ENCODE assay signal across 8 mouse cellular contexts in genomic region chr7:27325697-27326096, GRCm38 (mm10). TPM values are rescaled to one million over a fixed set of nuclear protein-coding genes. Genes with fewer than 3 reads are reported as not detected.
DNase-seq lines count a peak whose midpoint lies in the region; ATAC-seq and TF ChIP-seq lines count a peak whose summit lies in the region.

No protein-coding gene starts in this region.

- peaks cover 53% of the 10 kb centered on the region for H3K27me3 ChIP-seq in embryonic facial prominence, embryonic 14.5 days (replicated peaks; ENCODE audit: control insufficient read depth, insufficient read depth, low read length)
- peaks cover 89% of the 10 kb centered on the region for H3K27me3 ChIP-seq in heart, embryonic 15.5 days
- H3K27me3 ChIP-seq in kidney, postnatal 0 days (ENCODE audit: insufficient read depth, low read length): no peaks in the 10 kb centered on the region; the same call in 1 of the 2 replicates
- peaks cover 5% of the 10 kb centered on the region for H3K27me3 ChIP-seq in stomach, embryonic 16.5 days (ENCODE audit: control insufficient read depth, insufficient read depth, low read length)

- peak overlapping the region; percentile 34 for H3K4me3 ChIP-seq in bone marrow macrophage, adult 2 months (ENCODE audit: insufficient read depth, low read length)
- H3K4me3 ChIP-seq in embryonic facial prominence, embryonic 14.5 days (ENCODE audit: low read depth, low read length): peak overlapping the region; percentile 31
- peak overlapping the region; percentile 25 for H3K4me3 ChIP-seq in heart, embryonic 15.5 days
- H3K4me3 ChIP-seq in kidney, postnatal 0 days (replicated peaks; ENCODE audit: low read depth, low read length): peak overlapping the region; percentile 18; the same call in 1 of the 2 replicates
- H3K4me3 ChIP-seq in stomach, embryonic 16.5 days (replicated peaks; ENCODE audit: low read length): peak overlapping the region; percentile 32

- TF ChIP-seq POLR2A in bone marrow macrophage, adult 2 months (IDR thresholded peaks at IDR 0.05; ENCODE audit: borderline replicate concordance, low read depth, low read length): no peak

- DNase-seq in embryonic facial prominence, embryonic 14.5 days (ENCODE audit: low spot score): peak; percentile 58
- peak; percentile 90 for DNase-seq in kidney, postnatal 0 days (ENCODE audit: low spot score)
- peak; percentile 92 for DNase-seq in lung, postnatal 36 days
- no peak for DNase-seq in B cell, adult 2 months

- no peaks in the 10 kb centered on the region for H3K9me3 ChIP-seq in embryonic facial prominence, embryonic 14.5 days (ENCODE audit: control insufficient read depth, low read length)
- no peaks in the 10 kb centered on the region for H3K9me3 ChIP-seq in heart, embryonic 15.5 days (replicated peaks)
- H3K9me3 ChIP-seq in kidney, postnatal 0 days (replicated peaks; ENCODE audit: low read length): no peaks in the 10 kb centered on the region
- no peaks in the 10 kb centered on the region for H3K9me3 ChIP-seq in stomach, embryonic 16.5 days (replicated peaks; ENCODE audit: control insufficient read depth, low read length)

- TF ChIP-seq CTCF in bone marrow macrophage, adult 2 months (IDR thresholded peaks at IDR 0.05; ENCODE audit: low read depth, low read length): no peak
- no peak for TF ChIP-seq CTCF in kidney, postnatal 0 days (IDR thresholded peaks at IDR 0.05; ENCODE audit: low read depth)

- H3K27ac ChIP-seq in bone marrow macrophage, adult 2 months (ENCODE audit: insufficient read depth, low read depth, low read length): no peak overlapping the region
- H3K27ac ChIP-seq in embryonic facial prominence, embryonic 14.5 days (replicated peaks; ENCODE audit: low read depth, low read length): no peak overlapping the region
- no peak overlapping the region for H3K27ac ChIP-seq in heart, embryonic 15.5 days
- no peak overlapping the region for H3K27ac ChIP-seq in kidney, postnatal 0 days
- peak overlapping the region; percentile 19; the same call in 1 of the 2 replicates for H3K27ac ChIP-seq in stomach, embryonic 16.5 days (ENCODE audit: low read length)

- WGBS in embryonic facial prominence, embryonic 14.5 days: 3% methylated on average over 24 of the region's 24 CpGs
- WGBS in heart, embryonic 15.5 days: 7% methylated on average over 24 of the region's 24 CpGs
- WGBS in kidney, postnatal 0 days: 3% methylated on average over 24 of the region's 24 CpGs
- WGBS in stomach, embryonic 16.5 days: 22% methylated on average over 24 of the region's 24 CpGs

- no peak for ATAC-seq in embryonic facial prominence, embryonic 14.5 days (ENCODE audit: low read depth)
- 0 out of 2 replicates have a peak, but pooled peaks have one; percentile 15 for ATAC-seq in heart, embryonic 15.5 days (replicated peaks; ENCODE audit: insufficient number of reproducible peaks, insufficient read depth, low FRiP score, low read depth)
- ATAC-seq in kidney, postnatal 0 days (replicated peaks; ENCODE audit: low FRiP score, low read depth): peak; percentile 57
- ATAC-seq in stomach, embryonic 16.5 days (ENCODE audit: insufficient read depth, low FRiP score): peak; percentile 59
- ATAC-seq in erythroid progenitor cell, adult 5-6 weeks (replicated peaks; ENCODE audit: low FRiP score, poor library complexity, severe bottlenecking): no peak

- peak overlapping the region; percentile 52 for H3K9ac ChIP-seq in embryonic facial prominence, embryonic 14.5 days (ENCODE audit: low read depth, low read length)
- H3K9ac ChIP-seq in heart, embryonic 15.5 days: no peak overlapping the region
- peak overlapping the region; percentile 40; the same call in 1 of the 2 replicates for H3K9ac ChIP-seq in kidney, postnatal 0 days (ENCODE audit: low read depth, low read length)
- H3K9ac ChIP-seq in stomach, embryonic 16.5 days (ENCODE audit: low read length): peak overlapping the region; percentile 48; the same call in 1 of the 2 replicates

- peaks cover 13% of the 10 kb centered on the region for H3K4me1 ChIP-seq in bone marrow macrophage, adult 2 months (ENCODE audit: control insufficient read depth, insufficient read depth, low read length)
- H3K4me1 ChIP-seq in embryonic facial prominence, embryonic 14.5 days (ENCODE audit: control insufficient read depth, insufficient read depth, low read length): peaks cover 19% of the 10 kb centered on the region; the same call in 1 of the 2 replicates
- peaks cover 30% of the 10 kb centered on the region for H3K4me1 ChIP-seq in heart, embryonic 15.5 days (replicated peaks)
- H3K4me1 ChIP-seq in kidney, postnatal 0 days (replicated peaks; ENCODE audit: insufficient read depth, low read length): peaks cover 16% of the 10 kb centered on the region
- peaks cover 24% of the 10 kb centered on the region for H3K4me1 ChIP-seq in stomach, embryonic 16.5 days (ENCODE audit: control insufficient read depth, insufficient read depth, low read length)

- peak overlapping the region; percentile 49 for H3K4me2 ChIP-seq in embryonic facial prominence, embryonic 14.5 days (ENCODE audit: low read depth, low read length)
- peak overlapping the region; percentile 56 for H3K4me2 ChIP-seq in heart, embryonic 15.5 days
- H3K4me2 ChIP-seq in kidney, postnatal 0 days (ENCODE audit: low read length): peak overlapping the region; percentile 53
- peak overlapping the region; percentile 48 for H3K4me2 ChIP-seq in stomach, embryonic 16.5 days (ENCODE audit: low read depth, low read length)

- peaks cover 23% of the 10 kb centered on the region for H3K36me3 ChIP-seq in embryonic facial prominence, embryonic 14.5 days (ENCODE audit: control insufficient read depth, insufficient read depth, low read length)
- no peaks in the 10 kb centered on the region for H3K36me3 ChIP-seq in heart, embryonic 15.5 days
- no peaks in the 10 kb centered on the region for H3K36me3 ChIP-seq in kidney, postnatal 0 days (ENCODE audit: insufficient read depth, low read length)
- H3K36me3 ChIP-seq in stomach, embryonic 16.5 days (ENCODE audit: control insufficient read depth, insufficient read depth, low read length): peaks cover 17% of the 10 kb centered on the region

RNA-seq across cellular contexts. Expression of gene Ltbp4, which starts 11.8 kb away (rescaled TPM):
- polyA plus RNA-seq in bone marrow macrophage, adult 2 months (2012; ENCODE audit: insufficient read depth, insufficient read length, missing spikeins): 0.84 TPM in 1 of 2 replicates, not detected in the other
- polyA plus RNA-seq in embryonic facial prominence, embryonic 14.5 days (2014; fragmentation: Nextera tagmentation; extraction: Ambion mirVana): 74.2 and 74.8 TPM in 2 replicates
- 61.7 and 99.9 TPM in 2 replicates for polyA plus RNA-seq in heart, embryonic 15.5 days (2015; fragmentation: Nextera tagmentation; extraction: Ambion mirVana)
- 41.7 and 43.8 TPM in 2 replicates for polyA plus RNA-seq in kidney, postnatal 0 days (2015; fragmentation: Nextera tagmentation; extraction: Ambion mirVana)
- polyA plus RNA-seq in stomach, embryonic 16.5 days (2015; fragmentation: Nextera tagmentation; extraction: Ambion mirVana): 170 and 202 TPM in 2 replicates
- total RNA-seq in erythroid progenitor cell, adult 5-6 weeks (2015; ENCODE audit: low replicate concordance): not detected in 2 replicates
- total RNA-seq in erythroid progenitor cell, adult 5-6 weeks (2017; ENCODE audit: low replicate concordance): 0.61 TPM in 1 of 2 replicates, not detected in the other

RNA-seq across cellular contexts. Expression of gene Shkbp1, which starts 30.1 kb away (rescaled TPM):
- 51.0 and 60.8 TPM in 2 replicates for polyA plus RNA-seq in bone marrow macrophage, adult 2 months (2012; ENCODE audit: insufficient read depth, insufficient read length, missing spikeins)
- 26.5 and 30.3 TPM in 2 replicates for polyA plus RNA-seq in embryonic facial prominence, embryonic 14.5 days (2014; fragmentation: Nextera tagmentation; extraction: Ambion mirVana)
- 19.8 and 29.4 TPM in 2 replicates for polyA plus RNA-seq in heart, embryonic 15.5 days (2015; fragmentation: Nextera tagmentation; extraction: Ambion mirVana)
- 34.1 and 40.2 TPM in 2 replicates for polyA plus RNA-seq in kidney, postnatal 0 days (2015; fragmentation: Nextera tagmentation; extraction: Ambion mirVana)
- 41.0 and 41.7 TPM in 2 replicates for polyA plus RNA-seq in stomach, embryonic 16.5 days (2015; fragmentation: Nextera tagmentation; extraction: Ambion mirVana)
- 11.5 and 20.5 TPM in 2 replicates for total RNA-seq in erythroid progenitor cell, adult 5-6 weeks (2015; ENCODE audit: low replicate concordance)
- 4.7 and 5.1 TPM in 2 replicates for total RNA-seq in erythroid progenitor cell, adult 5-6 weeks (2017; ENCODE audit: low replicate concordance)

RNA-seq across cellular contexts. Expression of gene Gm20479, which starts 31.5 kb away (rescaled TPM):
- polyA plus RNA-seq in bone marrow macrophage, adult 2 months (2012; ENCODE audit: insufficient read depth, insufficient read length, missing spikeins): 10.4 TPM in 1 of 2 replicates, not detected in the other
- polyA plus RNA-seq in embryonic facial prominence, embryonic 14.5 days (2014; fragmentation: Nextera tagmentation; extraction: Ambion mirVana): not detected in 2 replicates
- 0.34 TPM in 1 of 2 replicates, not detected in the other for polyA plus RNA-seq in heart, embryonic 15.5 days (2015; fragmentation: Nextera tagmentation; extraction: Ambion mirVana)
- polyA plus RNA-seq in kidney, postnatal 0 days (2015; fragmentation: Nextera tagmentation; extraction: Ambion mirVana): 0.57 TPM in 1 of 2 replicates, not detected in the other
- 3.0 TPM in 1 of 2 replicates, not detected in the other for polyA plus RNA-seq in stomach, embryonic 16.5 days (2015; fragmentation: Nextera tagmentation; extraction: Ambion mirVana)
- 8.0 TPM in 1 of 2 replicates, not detected in the other for total RNA-seq in erythroid progenitor cell, adult 5-6 weeks (2015; ENCODE audit: low replicate concordance)
- total RNA-seq in erythroid progenitor cell, adult 5-6 weeks (2017; ENCODE audit: low replicate concordance): not detected in 2 replicates

Comparison
In these comparisons a context has a peak if more than half of its experiments do, and no peak if none do; other contexts are left out.
1. ATAC-seq: peak in heart, embryonic 15.5 days (single experiment), kidney, postnatal 0 days (single experiment) and stomach, embryonic 16.5 days (single experiment); none in embryonic facial prominence, embryonic 14.5 days (single experiment) and erythroid progenitor cell, adult 5-6 weeks (single experiment).
2. DNase-seq: peak in embryonic facial prominence, embryonic 14.5 days (single experiment), kidney, postnatal 0 days (single experiment) and lung, postnatal 36 days (single experiment); none in B cell, adult 2 months (0 of 2).
3. RNA of gene Ltbp4, which starts 11.8 kb away (polyA plus RNA-seq): 170 to 202 TPM in stomach, embryonic 16.5 days, 74.2 to 74.8 TPM in embryonic facial prominence, embryonic 14.5 days, 61.7 to 99.9 TPM in heart, embryonic 15.5 days and 41.7 to 43.8 TPM in kidney, postnatal 0 days; 0.84 TPM in bone marrow macrophage, adult 2 months; every median in the first group is over 10 times any median in the second.
4. Peak in every context shown above with its lines, with median percentiles within 50 percentile points of each other: H3K4me3 ChIP-seq and H3K4me2 ChIP-seq.